Mouse (Mus musculus): ENCODE measurements around the gene Ccdc154. TPM values are rescaled to one million over a fixed set of nuclear protein-coding genes. Genes with fewer than 3 reads are reported as not detected.

The Ccdc154 gene
- polyA plus RNA-seq, 1 experiment from 2014 or later = not detected

Other genes starting within 250 kb of the Ccdc154 start
- gene Mapk8ip3, start 225.5 kb upstream of the Ccdc154 start, polyA plus RNA-seq (2016; fragmentation: Nextera tagmentation; extraction: Ambion mirVana) = 40.8 and 40.9 TPM in 2 replicates
- gene Jpt2, start 201.8 kb upstream of the Ccdc154 start, polyA plus RNA-seq (2016; fragmentation: Nextera tagmentation; extraction: Ambion mirVana) = 386 and 400 TPM in 2 replicates
- 8.3 and 8.6 TPM in 2 replicates for gene Cramp1l, start 146.7 kb upstream of the Ccdc154 start, polyA plus RNA-seq (2016; fragmentation: Nextera tagmentation; extraction: Ambion mirVana)
- 31.5 and 31.6 TPM in 2 replicates for gene Ift140, start 146.4 kb upstream of the Ccdc154 start, polyA plus RNA-seq (2016; fragmentation: Nextera tagmentation; extraction: Ambion mirVana)
- 10.6 and 11.0 TPM in 2 replicates for gene Tmem204, start 78.9 kb upstream of the Ccdc154 start, polyA plus RNA-seq (2016; fragmentation: Nextera tagmentation; extraction: Ambion mirVana)
- gene Telo2, start 46.5 kb upstream of the Ccdc154 start, polyA plus RNA-seq (2016; fragmentation: Nextera tagmentation; extraction: Ambion mirVana) = 54.0 and 55.5 TPM in 2 replicates
- gene Ptx4, start 41.7 kb upstream of the Ccdc154 start, polyA plus RNA-seq (2016; fragmentation: Nextera tagmentation; extraction: Ambion mirVana) = 0.09 and 0.14 TPM in 2 replicates
- 24.4 and 27.5 TPM in 2 replicates for gene Clcn7, start 29.1 kb upstream of the Ccdc154 start, polyA plus RNA-seq (2016; fragmentation: Nextera tagmentation; extraction: Ambion mirVana)
- gene Gm38655, start 13.0 kb downstream of the Ccdc154 start, polyA plus RNA-seq (2016; fragmentation: Nextera tagmentation; extraction: Ambion mirVana) = not detected in 2 replicates
- 35.5 and 36.9 TPM in 2 replicates for gene BC003965, start 22.1 kb downstream of the Ccdc154 start, polyA plus RNA-seq (2016; fragmentation: Nextera tagmentation; extraction: Ambion mirVana)
- 9.6 and 10.9 TPM in 2 replicates for gene Unkl, start 25.9 kb downstream of the Ccdc154 start, polyA plus RNA-seq (2016; fragmentation: Nextera tagmentation; extraction: Ambion mirVana)
- gene Gnptg, start 77.7 kb downstream of the Ccdc154 start, polyA plus RNA-seq (2016; fragmentation: Nextera tagmentation; extraction: Ambion mirVana) = 36.1 and 41.5 TPM in 2 replicates
- 75.4 and 78.6 TPM in 2 replicates for gene Tsr3, start 77.7 kb downstream of the Ccdc154 start, polyA plus RNA-seq (2016; fragmentation: Nextera tagmentation; extraction: Ambion mirVana)
- 0.67 and 0.94 TPM in 2 replicates for gene Baiap3, start 93.9 kb downstream of the Ccdc154 start, polyA plus RNA-seq (2016; fragmentation: Nextera tagmentation; extraction: Ambion mirVana)
- 952 and 961 TPM in 2 replicates for gene Ube2i, start 112.2 kb downstream of the Ccdc154 start, polyA plus RNA-seq (2016; fragmentation: Nextera tagmentation; extraction: Ambion mirVana)
- gene Prss34, start 135.9 kb downstream of the Ccdc154 start, polyA plus RNA-seq (2016; fragmentation: Nextera tagmentation; extraction: Ambion mirVana) = not detected in 2 replicates
- not detected in 2 replicates for gene Prss28, start 146.2 kb downstream of the Ccdc154 start, polyA plus RNA-seq (2016; fragmentation: Nextera tagmentation; extraction: Ambion mirVana)
- not detected in 2 replicates for gene Prss29, start 156.2 kb downstream of the Ccdc154 start, polyA plus RNA-seq (2016; fragmentation: Nextera tagmentation; extraction: Ambion mirVana)
- not detected in 2 replicates for gene Tpsab1, start 183.1 kb downstream of the Ccdc154 start, polyA plus RNA-seq (2016; fragmentation: Nextera tagmentation; extraction: Ambion mirVana)
- not detected in 2 replicates for gene Tpsb2, start 203.8 kb downstream of the Ccdc154 start, polyA plus RNA-seq (2016; fragmentation: Nextera tagmentation; extraction: Ambion mirVana)
- gene Tpsg1, start 206.8 kb downstream of the Ccdc154 start, polyA plus RNA-seq (2016; fragmentation: Nextera tagmentation; extraction: Ambion mirVana) = not detected in 2 replicates

Measured in embryonic facial prominence, embryonic 10.5 days (tissue).